Mouse (Mus musculus) erythroblast, embryonic 14.5 days (primary cell): ENCODE results near the gene AA986860. TPM values are rescaled to one million over a fixed set of nuclear protein-coding genes. Genes with fewer than 3 reads are reported as not detected.

Experiments
- H3K27me3 ChIP-seq: 2 replicates; pipeline ENCODE4 v1.6.1; 2012; ENCODE audit warnings: inconsistent platforms; ENCODE audit not compliant: control insufficient read depth
- H3K36me3 ChIP-seq: 2 replicates; pipeline ENCODE4 v1.6.1; 2012; ENCODE audit warnings: mild to moderate bottlenecking, inconsistent platforms; ENCODE audit not compliant: control insufficient read depth
- H3K4me1 ChIP-seq: 2 replicates; pipeline ENCODE4 v1.6.1; 2012; ENCODE audit warnings: inconsistent platforms; ENCODE audit not compliant: control insufficient read depth
- H3K4me3 ChIP-seq: replicated peaks from 2 replicates; pipeline ENCODE3; 2012; ENCODE audit warnings: moderate library complexity, mild to moderate bottlenecking, inconsistent platforms
- H3K9me3 ChIP-seq: 2 replicates; pipeline ENCODE4 v1.6.1; 2012; ENCODE audit warnings: low read length, inconsistent platforms, mixed read lengths; ENCODE audit not compliant: control insufficient read depth
- GATA1 ChIP-seq: IDR thresholded peaks from 2 replicates; pipeline ENCODE4 v1.6.1; 2012; ENCODE audit warnings: low read length, inconsistent platforms, mixed read lengths
- TAL1 ChIP-seq: IDR thresholded peaks from 3 replicates; pipeline ENCODE4 v1.6.1; 2012; ENCODE audit warnings: low read length, inconsistent platforms, mixed read lengths
- polyA plus RNA-seq: library from polyadenylated mRNA; stranded (reverse); fragments of >175 nt; gene quantifications from 2 replicates; pipeline ENCODE4 v1.2.3, GENCODE M21; 2012

The AA986860 gene
- polyA plus RNA-seq, 1 experiment, result 5.3 TPM

DNA sequence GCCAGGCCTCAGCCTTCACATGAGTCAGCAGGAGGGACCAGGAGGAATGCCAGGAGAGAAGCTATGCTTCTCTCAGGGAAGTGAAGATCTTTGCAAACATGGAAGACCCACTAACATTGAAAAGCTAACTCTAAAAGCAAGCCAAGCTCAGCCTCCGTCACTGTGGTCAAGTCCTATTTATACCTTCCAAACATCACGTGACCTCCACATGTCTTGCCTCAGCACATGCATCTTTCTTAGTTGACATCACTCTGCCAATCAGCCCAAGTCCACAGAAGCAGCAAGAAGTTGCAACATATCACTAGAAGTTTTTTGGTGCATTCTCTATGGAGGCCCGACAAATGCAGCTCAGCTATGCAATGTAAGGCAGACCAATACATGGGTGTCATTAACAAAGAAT, 48.1 kb downstream of the AA986860 start:
- Histone ChIP-seq H3K36me3 (no peaks in the 10 kb centered on the region), H3K9me3 (no peaks in the 10 kb centered on the region), H3K4me3 (no peak overlapping the region), H3K4me1 (peaks cover 4% of the 10 kb centered on the region), H3K27me3 (peaks cover 4% of the 10 kb centered on the region)
- TF ChIP-seq TAL1 (no peak), GATA1 (no peak)

GRCm38 (mm10) chr1:130784054-130784453, 52.3 kb downstream of the AA986860 start:
- Histone ChIP-seq H3K27me3 (peaks cover 13% of the 10 kb centered on the region), H3K4me3 (no peak overlapping the region), H3K36me3 (no peaks in the 10 kb centered on the region), H3K9me3 (no peaks in the 10 kb centered on the region), H3K4me1 (no peaks in the 10 kb centered on the region; the same call in 1 of the 2 replicates)
- no peak for TF ChIP-seq GATA1

- Histone ChIP-seq H3K9me3 (no peaks in the 10 kb centered on the region), H3K4me1 (peaks cover 3% of the 10 kb centered on the region), H3K27me3 (peaks cover 13% of the 10 kb centered on the region), H3K36me3 (no peaks in the 10 kb centered on the region), H3K4me3 (no peak overlapping the region)
- no peak for TF ChIP-seq GATA1
- TF ChIP-seq TAL1, result no peak
Measured at GRCm38 (mm10) chr1:130787001-130787400, 55.2 kb downstream of the AA986860 start.

- TF ChIP-seq GATA1, result no peak
- no peak for TF ChIP-seq TAL1
- H3K4me1 ChIP-seq, result peaks cover 3% of the 10 kb centered on the region
- H3K9me3 ChIP-seq, result no peaks in the 10 kb centered on the region
- no peak overlapping the region for H3K4me3 ChIP-seq
- no peaks in the 10 kb centered on the region for H3K36me3 ChIP-seq
- peaks cover 12% of the 10 kb centered on the region for H3K27me3 ChIP-seq
Measured at GRCm38 (mm10) chr1:130789512-130790451, 58.0 kb downstream of the AA986860 start.

Other genes starting within 250 kb of the AA986860 start
- not detected in 2 replicates for gene Zp3r, start 102.4 kb upstream of the AA986860 start, polyA plus RNA-seq
- not detected in 2 replicates for gene C4bp, start 70.3 kb upstream of the AA986860 start, polyA plus RNA-seq
- gene Gm29427, start 16.2 kb upstream of the AA986860 start, polyA plus RNA-seq, result not detected in 2 replicates
- gene Yod1, start 14.6 kb upstream of the AA986860 start, polyA plus RNA-seq, result 0.54 and 0.58 TPM in 2 replicates
- gene Pfkfb2, start 2.7 kb upstream of the AA986860 start, polyA plus RNA-seq, result 0.28 and 0.32 TPM in 2 replicates
- not detected in 2 replicates for gene Fcamr, start 68.9 kb downstream of the AA986860 start, polyA plus RNA-seq
- 0.01 TPM in 1 of 2 replicates, not detected in the other for gene Pigr, start 94.7 kb downstream of the AA986860 start, polyA plus RNA-seq
- 0.04 TPM in 1 of 2 replicates, not detected in the other for gene Fcmr, start 133.7 kb downstream of the AA986860 start, polyA plus RNA-seq
- not detected in 2 replicates for gene Il24, start 155.5 kb downstream of the AA986860 start, polyA plus RNA-seq
- 0.05 TPM in 1 of 2 replicates, not detected in the other for gene Il20, start 179.5 kb downstream of the AA986860 start, polyA plus RNA-seq
- not detected in 2 replicates for gene Il19, start 208.1 kb downstream of the AA986860 start, polyA plus RNA-seq